Mouse (Mus musculus): ENCODE measurements around the gene Isg20. TPM values are rescaled to one million over a fixed set of nuclear protein-coding genes. Genes with fewer than 3 reads are reported as not detected.

Gene Isg20
- total and polyA plus RNA-seq, 2 experiments from 2014 or later = 0.38 to 0.87 TPM

DNA sequence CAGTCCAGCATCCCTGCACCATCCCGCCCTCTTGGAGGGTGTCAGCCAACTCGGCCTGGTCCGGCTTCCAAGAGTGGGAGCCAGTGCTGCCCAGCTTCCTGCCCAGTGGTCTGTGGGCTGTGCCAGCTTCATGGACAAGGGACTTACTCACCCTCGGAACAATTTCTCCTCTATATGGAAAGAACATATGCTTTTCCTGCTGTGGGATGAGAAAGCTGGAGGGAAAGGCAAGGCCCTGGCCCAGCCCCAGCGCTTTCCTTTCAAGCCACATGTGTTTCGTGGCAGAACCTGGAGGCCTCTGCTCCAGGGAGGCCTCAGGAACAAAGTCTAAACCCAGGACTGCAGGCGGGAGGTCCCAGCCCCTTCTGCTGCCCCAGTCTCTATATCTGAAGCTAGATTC is 12.5 kb downstream of the Isg20 start:
- H3K4me1 ChIP-seq (ENCODE audit: insufficient read depth) = no peaks in the 10 kb centered on the region
- no peak overlapping the region for H3K27ac ChIP-seq (ENCODE audit: low read depth, low read length)
- H3K4me3 ChIP-seq (ENCODE audit: low read depth, low read length) = no peak overlapping the region
- H3K9me3 ChIP-seq (ENCODE audit: low read length) = no peaks in the 10 kb centered on the region
- H3K9ac ChIP-seq = no peak overlapping the region
- H3K36me3 ChIP-seq (ENCODE audit: insufficient read depth) = no peaks in the 10 kb centered on the region
- 79% methylated on average over 7 of the region's 7 CpGs for WGBS
- no peak for TF ChIP-seq CTCF (IDR thresholded peaks at IDR 0.05; ENCODE audit: low read depth)
- no peaks in the 10 kb centered on the region for H3K27me3 ChIP-seq (ENCODE audit: insufficient read depth, low read length)
- H3K4me2 ChIP-seq (ENCODE audit: low read depth) = no peak overlapping the region
- ATAC-seq (peak; percentile 17), DNase-seq (no peak)

DNA sequence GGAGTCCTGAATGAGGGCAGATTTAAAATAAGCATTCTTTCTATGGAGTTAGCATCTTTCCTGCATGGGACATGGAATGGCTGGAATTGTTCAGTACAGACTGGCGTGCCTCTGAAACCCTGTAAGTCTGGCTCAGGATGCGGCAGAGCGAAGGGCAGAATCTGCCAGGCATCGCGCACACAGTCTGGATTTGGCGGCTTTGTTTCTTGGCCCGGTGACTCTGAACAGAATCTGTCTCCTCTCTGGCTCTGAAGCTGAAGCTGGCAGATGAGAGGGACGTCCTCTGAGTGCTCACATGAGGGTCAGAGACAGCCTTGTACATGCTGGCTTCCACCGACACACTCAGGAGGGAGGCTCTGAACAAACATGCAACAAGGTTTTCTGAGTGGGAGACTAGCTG is 12.9 kb downstream of the Isg20 start:
- no peaks in the 10 kb centered on the region for H3K9me3 ChIP-seq (ENCODE audit: low read length)
- no peaks in the 10 kb centered on the region for H3K27me3 ChIP-seq (ENCODE audit: insufficient read depth, low read length)
- ATAC-seq = peak; percentile 70
- H3K4me1 ChIP-seq (ENCODE audit: insufficient read depth) = no peaks in the 10 kb centered on the region
- no peak overlapping the region for H3K27ac ChIP-seq (ENCODE audit: low read depth, low read length)
- no peak overlapping the region for H3K4me3 ChIP-seq (ENCODE audit: low read depth, low read length)
- no peak overlapping the region for H3K4me2 ChIP-seq (ENCODE audit: low read depth)
- no peak overlapping the region for H3K9ac ChIP-seq
- TF ChIP-seq CTCF (IDR thresholded peaks at IDR 0.05; ENCODE audit: low read depth) = no peak
- no peaks in the 10 kb centered on the region for H3K36me3 ChIP-seq (ENCODE audit: insufficient read depth)
- WGBS = 60% methylated on average over 9 of the region's 9 CpGs
- DNase-seq = peak; percentile 51

DNA sequence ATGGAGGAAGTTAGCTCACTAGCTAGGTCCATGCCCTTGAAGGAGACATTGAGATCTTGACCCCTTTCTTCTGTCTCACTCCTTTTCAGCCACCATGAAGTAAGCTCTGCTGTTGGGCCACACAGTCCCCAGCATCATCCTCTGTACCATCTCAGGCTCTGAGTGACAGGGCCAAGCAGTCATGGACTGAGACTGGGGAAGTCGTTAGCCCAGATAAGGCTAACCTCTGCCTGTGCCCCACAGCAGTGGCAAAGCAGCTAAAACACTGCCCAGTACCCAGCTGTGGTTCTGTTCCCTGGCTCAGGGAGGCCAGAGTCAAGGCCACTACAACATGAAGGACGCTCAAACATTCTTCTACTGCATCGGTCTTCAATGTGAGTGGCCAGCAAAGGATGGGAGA is 14.0 kb downstream of the Isg20 start:
- no peak overlapping the region for H3K9ac ChIP-seq
- no peak for ATAC-seq
- H3K9me3 ChIP-seq (ENCODE audit: low read length) = no peaks in the 10 kb centered on the region
- 77% methylated on average over 3 of the region's 3 CpGs for WGBS
- no peaks in the 10 kb centered on the region for H3K36me3 ChIP-seq (ENCODE audit: insufficient read depth)
- no peak overlapping the region for H3K4me2 ChIP-seq (ENCODE audit: low read depth)
- H3K27ac ChIP-seq (ENCODE audit: low read depth, low read length) = no peak overlapping the region
- no peak for TF ChIP-seq CTCF (IDR thresholded peaks at IDR 0.05; ENCODE audit: low read depth)
- no peak overlapping the region for H3K4me3 ChIP-seq (ENCODE audit: low read depth, low read length)
- no peak for DNase-seq
- H3K4me1 ChIP-seq (ENCODE audit: insufficient read depth) = no peaks in the 10 kb centered on the region
- H3K27me3 ChIP-seq (ENCODE audit: insufficient read depth, low read length) = no peaks in the 10 kb centered on the region

DNA sequence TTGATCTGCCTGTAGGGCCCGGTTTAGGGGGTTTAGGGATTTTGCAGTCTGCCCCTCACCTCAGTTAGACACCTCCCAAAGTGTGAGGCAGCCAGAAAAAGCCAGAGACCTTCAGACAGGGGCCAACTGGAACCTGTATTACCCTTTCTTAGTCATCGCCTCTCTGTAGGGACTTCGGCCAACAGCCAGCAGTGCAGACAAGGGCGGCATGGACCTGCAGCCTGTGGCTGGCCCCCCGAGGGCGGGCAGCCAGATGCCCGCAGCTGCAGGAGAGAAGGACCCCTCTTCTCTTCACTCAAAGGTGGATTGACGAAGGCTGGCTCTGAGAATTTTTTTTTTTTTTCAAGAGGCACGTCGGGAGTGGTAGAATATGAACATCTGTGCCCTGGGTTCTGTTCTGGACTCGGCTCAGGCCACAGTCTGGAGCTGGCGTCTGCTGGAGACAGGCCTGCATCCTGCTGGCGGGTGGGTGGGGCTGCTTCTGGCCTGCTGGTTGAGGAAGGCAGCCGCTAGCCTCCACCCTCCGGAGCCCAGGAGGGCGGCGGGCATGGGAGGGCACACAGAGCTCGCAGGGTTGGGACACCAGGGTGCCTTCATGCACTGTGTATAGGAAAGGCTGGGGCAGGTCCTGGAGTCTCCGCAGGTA is 25.9 kb downstream of the Isg20 start:
- whole genome bisulfite sequencing = 59% methylated on average over 19 of the region's 19 CpGs
- no peak overlapping the region for H3K27ac ChIP-seq (ENCODE audit: low read depth, low read length)
- H3K4me2 ChIP-seq (ENCODE audit: low read depth) = no peak overlapping the region
- H3K4me3 ChIP-seq (ENCODE audit: low read depth, low read length) = no peak overlapping the region
- TF ChIP-seq CTCF (IDR thresholded peaks at IDR 0.05; ENCODE audit: low read depth) = no peak
- no peaks in the 10 kb centered on the region for H3K4me1 ChIP-seq (ENCODE audit: insufficient read depth)
- no peaks in the 10 kb centered on the region for H3K9me3 ChIP-seq (ENCODE audit: low read length)
- H3K27me3 ChIP-seq (ENCODE audit: insufficient read depth, low read length) = no peaks in the 10 kb centered on the region
- DNase-seq (no peak), ATAC-seq (no peak)
- no peaks in the 10 kb centered on the region for H3K36me3 ChIP-seq (ENCODE audit: insufficient read depth)
- H3K9ac ChIP-seq = no peak overlapping the region

DNA sequence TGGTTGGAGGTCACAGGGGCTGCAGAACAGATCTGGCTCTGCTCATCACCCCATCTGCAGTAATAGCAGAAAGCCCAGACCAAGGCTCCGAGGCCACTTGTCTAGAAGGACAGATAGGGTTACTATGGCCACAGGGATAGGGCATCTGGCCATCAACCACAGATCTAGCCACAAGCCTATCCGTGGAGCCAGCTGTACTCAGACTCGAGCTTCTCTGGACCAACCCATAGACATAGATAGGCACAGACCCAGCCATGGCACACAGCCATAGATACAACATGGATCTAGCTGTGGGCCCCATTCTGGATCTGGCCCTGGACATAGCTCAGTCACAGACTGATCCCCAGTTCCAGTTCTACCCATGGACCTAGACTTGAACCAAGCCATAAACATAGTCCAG is 27.7 kb downstream of the Isg20 start:
- DNase-seq (no peak), ATAC-seq (no peak)
- H3K9me3 ChIP-seq (ENCODE audit: low read length) = no peaks in the 10 kb centered on the region
- H3K36me3 ChIP-seq (ENCODE audit: insufficient read depth) = no peaks in the 10 kb centered on the region
- H3K4me2 ChIP-seq (ENCODE audit: low read depth) = no peak overlapping the region
- no peak overlapping the region for H3K4me3 ChIP-seq (ENCODE audit: low read depth, low read length)
- no peak overlapping the region for H3K9ac ChIP-seq
- WGBS = 85% methylated on average over 3 of the region's 3 CpGs
- TF ChIP-seq CTCF (IDR thresholded peaks at IDR 0.05; ENCODE audit: low read depth) = no peak
- no peaks in the 10 kb centered on the region for H3K4me1 ChIP-seq (ENCODE audit: insufficient read depth)
- no peak overlapping the region for H3K27ac ChIP-seq (ENCODE audit: low read depth, low read length)
- no peaks in the 10 kb centered on the region for H3K27me3 ChIP-seq (ENCODE audit: insufficient read depth, low read length)

DNA sequence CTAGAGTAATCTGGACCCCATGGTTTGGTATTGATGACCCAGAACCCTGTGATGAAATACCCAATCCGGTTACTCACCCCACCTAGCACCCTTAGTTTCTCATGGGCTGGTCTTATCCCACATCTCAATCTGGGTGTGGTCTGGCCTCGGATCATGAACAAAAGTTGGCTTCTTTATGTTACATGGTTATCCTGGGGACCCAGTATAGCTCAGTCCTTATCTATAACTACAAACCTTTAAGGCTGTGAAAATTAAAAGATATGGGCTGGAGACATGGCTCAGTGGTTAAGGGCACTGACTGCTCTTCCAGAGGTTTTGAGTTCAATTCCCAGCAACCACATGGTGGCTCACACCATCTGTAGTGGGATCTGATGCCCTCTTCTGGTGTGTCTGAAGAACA is 29.3 kb downstream of the Isg20 start:
- Histone ChIP-seq H3K4me2 (ENCODE audit: low read depth) (no peak overlapping the region), H3K4me3 (ENCODE audit: low read depth, low read length) (no peak overlapping the region), H3K36me3 (ENCODE audit: insufficient read depth) (no peaks in the 10 kb centered on the region), H3K9me3 (ENCODE audit: low read length) (no peaks in the 10 kb centered on the region), H3K4me1 (ENCODE audit: insufficient read depth) (no peaks in the 10 kb centered on the region), H3K27me3 (ENCODE audit: insufficient read depth, low read length) (no peaks in the 10 kb centered on the region), H3K9ac (no peak overlapping the region), H3K27ac (ENCODE audit: low read depth, low read length) (no peak overlapping the region)
- DNase-seq = no peak
- 93% methylated on average over 2 of the region's 2 CpGs for WGBS
- no peak for ATAC-seq
- TF ChIP-seq CTCF (IDR thresholded peaks at IDR 0.05; ENCODE audit: low read depth) = no peak

DNA sequence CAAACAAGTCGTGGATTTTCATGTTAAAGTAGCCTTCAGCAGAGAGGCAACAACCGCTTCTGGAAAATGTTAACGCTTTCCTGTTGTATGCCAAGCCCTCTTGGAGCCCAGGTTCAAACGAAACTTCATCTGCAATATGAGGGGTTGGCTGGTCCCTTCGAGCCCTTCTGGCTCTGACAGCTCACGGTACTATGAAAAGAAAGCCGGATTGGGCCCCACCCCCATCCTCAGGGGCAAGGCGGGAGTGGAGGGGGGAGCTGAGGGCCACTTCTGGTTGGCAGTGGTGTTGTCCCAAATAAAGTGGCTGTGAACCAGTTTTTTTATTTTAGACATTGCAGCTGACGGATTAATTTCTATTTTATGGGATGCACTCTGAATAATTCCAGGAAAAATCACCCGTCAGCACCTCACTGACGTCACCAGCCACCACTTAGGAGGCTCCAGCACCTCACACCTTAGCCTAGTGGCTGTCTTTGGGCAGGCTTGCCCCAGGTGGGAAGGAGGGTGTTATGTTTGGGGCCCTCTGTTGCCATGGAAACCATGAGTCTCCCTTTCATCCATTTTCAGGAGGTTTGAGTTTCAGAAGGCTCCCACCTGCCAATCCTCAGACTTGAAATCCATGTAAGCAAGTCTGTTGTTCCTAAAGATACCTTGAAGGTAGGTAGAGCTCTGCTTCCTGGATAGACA is 40.8 kb downstream of the Isg20 start:
- Histone ChIP-seq H3K27me3 (ENCODE audit: insufficient read depth, low read length) (no peaks in the 10 kb centered on the region), H3K9me3 (ENCODE audit: low read length) (no peaks in the 10 kb centered on the region), H3K36me3 (ENCODE audit: insufficient read depth) (no peaks in the 10 kb centered on the region), H3K4me2 (ENCODE audit: low read depth) (0 out of 2 replicates have a peak overlapping the region, but pooled peaks have one; percentile 6), H3K27ac (ENCODE audit: low read depth, low read length) (no peak overlapping the region), H3K9ac (no peak overlapping the region), H3K4me1 (ENCODE audit: insufficient read depth) (no peaks in the 10 kb centered on the region), H3K4me3 (ENCODE audit: low read depth, low read length) (no peak overlapping the region)
- no peak for TF ChIP-seq CTCF (IDR thresholded peaks at IDR 0.05; ENCODE audit: low read depth)
- peak; percentile 73 for ATAC-seq
- 27% methylated on average over 11 of the region's 11 CpGs for WGBS
- peak; percentile 45 for DNase-seq
